Mouse (Mus musculus): ENCODE measurements at regions not wholly inside any gene's neighbourhood (a gene's known extent, or its start where the extent isn't known, plus 50 kb on each side); places are given as distances from the start of the nearest gene placed in this dataset.
A peak's percentile ranks its signal among the peaks of the same experiment; 100 is the strongest.

DNA sequence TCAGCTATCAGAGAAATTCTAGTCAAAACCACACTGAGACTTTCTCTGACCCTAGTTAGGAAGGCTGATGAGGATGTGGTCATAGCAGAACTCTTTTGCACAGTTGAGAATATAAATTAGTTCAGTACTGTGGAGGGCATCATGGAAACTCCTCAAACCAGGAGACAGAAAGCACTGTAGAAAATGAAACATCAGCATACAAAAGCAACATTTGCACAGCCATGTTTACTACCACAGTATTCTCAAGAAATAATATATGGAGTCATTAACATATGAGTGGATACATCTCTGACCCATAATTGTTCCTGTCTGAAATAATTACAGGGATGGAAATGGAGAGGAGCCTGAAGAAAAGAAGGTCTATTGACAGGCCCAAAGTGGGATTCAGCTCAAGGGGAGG lies 683.6 kb upstream of the Adgrl2 start:
- no peak for ATAC-seq (replicated peaks; ENCODE audit: low read depth, poor library complexity, severe bottlenecking)

DNA sequence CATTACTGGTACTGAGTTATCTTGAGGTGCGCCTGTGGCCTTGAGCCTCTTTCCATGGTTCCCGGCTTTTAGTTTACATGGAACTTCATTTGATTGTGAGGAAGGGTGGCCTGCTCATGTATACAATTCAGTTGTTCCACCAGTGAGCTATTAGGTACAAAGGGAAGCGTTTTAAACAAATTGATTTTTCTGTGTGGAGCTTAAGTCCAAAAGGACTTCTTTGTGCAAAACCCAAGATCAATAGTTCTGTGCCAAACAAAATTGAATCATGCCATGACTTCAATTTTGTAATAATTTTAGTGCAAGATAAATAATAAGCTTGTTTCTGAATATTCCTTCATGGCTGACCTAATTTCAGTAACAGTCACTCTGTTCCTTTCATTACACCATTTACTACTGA lies 674.3 kb upstream of the Adgrl2 start:
- ATAC-seq (replicated peaks; ENCODE audit: low read depth, poor library complexity, severe bottlenecking): no peak

DNA sequence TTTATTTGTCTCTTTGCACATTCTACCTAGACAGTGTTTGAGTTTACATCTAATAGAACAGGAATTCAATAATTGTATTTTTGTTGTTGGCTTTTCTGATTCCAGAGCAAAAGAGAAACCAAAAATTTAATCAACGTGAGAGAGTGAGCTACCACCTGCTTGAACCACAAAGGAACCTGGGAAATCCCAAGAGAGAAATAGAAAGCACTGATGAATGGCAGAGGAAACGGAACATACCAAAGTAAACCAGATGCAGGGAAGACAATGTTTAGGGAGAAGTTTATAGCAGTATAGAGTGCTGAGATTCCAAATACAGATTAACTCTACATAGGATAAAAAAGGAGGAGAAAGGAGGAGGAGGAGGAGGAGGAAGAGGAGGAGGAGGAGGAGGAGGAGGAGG lies 648.0 kb upstream of the Adgrl2 start:
- ATAC-seq (replicated peaks; ENCODE audit: low read depth, poor library complexity, severe bottlenecking): peak; percentile 47; the same call in 1 of the 2 replicates

DNA sequence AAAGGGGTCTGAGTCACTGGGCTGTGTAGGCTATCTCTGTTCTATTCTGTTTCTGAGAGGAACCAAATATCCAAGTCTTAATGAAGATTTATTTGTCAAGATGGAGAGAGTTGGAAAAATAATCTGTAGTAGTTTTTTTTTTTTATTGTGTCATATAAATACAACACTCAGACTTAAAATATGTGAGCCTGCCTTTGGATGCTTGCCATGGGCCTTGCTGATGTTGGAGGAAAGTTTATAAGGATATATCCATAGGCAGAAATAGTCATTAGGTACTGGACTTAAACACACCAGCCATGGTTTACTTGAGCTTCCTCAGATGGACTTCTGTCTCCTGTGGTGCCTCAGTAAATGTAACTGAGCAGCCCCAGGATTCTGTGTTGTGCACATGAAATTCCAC lies 635.8 kb upstream of the Adgrl2 start:
- no peak for ATAC-seq (replicated peaks; ENCODE audit: low read depth, poor library complexity, severe bottlenecking)

DNA sequence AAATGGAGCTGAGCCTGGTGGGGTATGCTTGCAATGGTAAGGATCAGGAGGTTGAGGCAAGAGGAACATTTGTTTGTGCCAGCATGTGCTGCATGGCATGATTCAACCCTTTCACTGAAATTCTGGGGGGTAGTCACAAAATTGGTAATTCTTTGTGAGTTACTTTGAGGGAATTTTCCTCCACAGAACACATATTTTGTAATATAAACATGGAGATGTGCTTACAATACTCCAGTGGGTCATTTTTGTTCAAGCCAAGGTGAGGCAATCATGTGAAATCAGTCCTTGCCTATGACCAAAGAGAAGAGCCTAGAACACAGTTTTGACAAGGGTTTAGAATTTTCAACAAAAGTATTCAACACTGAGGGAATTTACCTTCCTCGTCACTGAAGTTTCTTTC lies 635.1 kb upstream of the Adgrl2 start:
- no peak for ATAC-seq (replicated peaks; ENCODE audit: low read depth, poor library complexity, severe bottlenecking)

DNA sequence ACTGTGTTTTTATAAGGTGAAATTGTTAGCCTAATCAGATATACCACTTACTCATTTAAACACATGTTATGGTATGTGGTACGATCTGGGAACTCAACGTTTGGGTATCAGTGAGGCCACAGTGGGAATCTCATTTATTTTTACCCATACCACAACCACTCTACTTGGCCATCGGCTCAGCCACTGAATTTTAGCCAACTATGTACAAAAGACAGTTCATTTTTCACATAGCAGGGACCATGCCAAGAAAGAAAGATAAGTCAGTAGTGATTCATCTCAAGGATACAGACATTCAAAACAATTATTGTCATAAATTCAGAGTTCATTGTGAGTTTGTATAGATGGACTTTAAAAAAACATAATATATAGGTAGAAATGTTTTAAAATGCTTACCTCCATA lies 634.7 kb upstream of the Adgrl2 start:
- ATAC-seq (replicated peaks; ENCODE audit: low read depth, poor library complexity, severe bottlenecking): no peak

DNA sequence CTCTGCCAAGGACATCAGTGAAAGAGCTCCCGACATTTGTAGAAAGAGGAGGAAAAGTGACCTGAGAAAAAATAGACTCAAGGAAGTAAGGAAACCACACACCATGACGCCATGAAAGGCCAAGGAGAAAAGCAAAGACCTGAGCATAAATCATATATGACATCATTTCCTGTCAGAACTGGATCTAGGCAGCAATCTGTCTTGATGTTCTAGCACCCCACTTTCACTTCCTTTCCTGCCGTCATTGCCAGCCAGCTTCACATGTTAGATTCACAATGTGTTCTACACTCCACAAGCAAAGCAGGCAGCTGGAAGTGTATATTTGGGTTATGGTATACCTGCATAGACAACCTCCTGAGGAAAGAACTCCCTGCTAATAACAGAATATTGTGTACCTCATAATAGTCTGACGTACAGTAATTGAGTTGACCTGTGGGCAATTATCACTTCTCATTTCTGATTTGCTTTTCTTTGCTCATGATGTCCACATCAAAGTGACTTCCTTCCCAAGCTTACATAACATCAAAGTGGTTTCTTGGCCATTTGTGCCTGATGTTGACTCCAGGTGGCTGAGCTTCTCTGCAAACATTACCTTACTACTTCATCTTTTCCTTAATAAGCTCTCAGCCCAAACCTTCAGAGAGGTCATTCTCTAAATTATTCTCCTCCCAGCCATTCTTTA lies 633.6 kb upstream of the Adgrl2 start:
- peak; percentile 90 for ATAC-seq (replicated peaks; ENCODE audit: low read depth, poor library complexity, severe bottlenecking)

DNA sequence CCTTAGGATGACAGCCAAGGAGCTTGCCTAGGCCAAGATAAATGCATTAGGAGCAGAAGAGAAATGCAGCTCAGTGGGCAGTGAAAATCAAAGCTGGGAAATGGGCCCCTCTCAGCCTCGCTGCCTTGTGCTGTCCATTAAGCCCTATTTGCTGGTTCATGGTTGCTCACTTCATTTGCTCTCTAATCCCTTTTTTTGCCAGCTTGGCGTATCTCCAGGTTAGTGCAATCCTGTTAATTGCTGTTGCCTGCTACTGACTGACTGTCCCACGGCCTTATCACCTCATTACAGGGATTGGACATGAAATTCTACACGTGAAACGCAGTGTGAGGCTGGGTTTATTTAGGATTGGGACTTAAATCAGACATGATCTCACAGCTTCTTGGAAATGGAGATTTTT lies 613.5 kb upstream of the Adgrl2 start:
- ATAC-seq (replicated peaks; ENCODE audit: low read depth, poor library complexity, severe bottlenecking): no peak

DNA sequence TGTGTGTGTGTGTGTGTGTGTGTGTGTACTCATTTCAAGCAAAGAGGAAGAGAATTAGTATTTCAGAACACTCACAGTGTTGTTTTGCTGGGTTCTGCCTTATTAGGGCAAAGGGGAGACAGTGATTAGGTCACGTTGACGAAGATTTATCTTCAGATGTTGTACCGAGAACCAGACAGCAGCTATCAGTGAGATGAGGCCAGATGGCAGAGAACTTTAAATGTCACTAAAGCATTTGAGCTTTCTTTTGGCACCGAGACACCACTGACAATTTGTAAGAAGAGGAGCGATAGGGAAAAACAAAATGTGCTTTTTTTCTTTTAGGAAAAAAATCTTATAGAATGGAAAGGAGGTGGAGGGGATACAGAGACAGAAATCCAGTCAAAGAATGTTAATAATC lies 610.9 kb upstream of the Adgrl2 start:
- ATAC-seq (replicated peaks; ENCODE audit: low read depth, poor library complexity, severe bottlenecking): no peak

DNA sequence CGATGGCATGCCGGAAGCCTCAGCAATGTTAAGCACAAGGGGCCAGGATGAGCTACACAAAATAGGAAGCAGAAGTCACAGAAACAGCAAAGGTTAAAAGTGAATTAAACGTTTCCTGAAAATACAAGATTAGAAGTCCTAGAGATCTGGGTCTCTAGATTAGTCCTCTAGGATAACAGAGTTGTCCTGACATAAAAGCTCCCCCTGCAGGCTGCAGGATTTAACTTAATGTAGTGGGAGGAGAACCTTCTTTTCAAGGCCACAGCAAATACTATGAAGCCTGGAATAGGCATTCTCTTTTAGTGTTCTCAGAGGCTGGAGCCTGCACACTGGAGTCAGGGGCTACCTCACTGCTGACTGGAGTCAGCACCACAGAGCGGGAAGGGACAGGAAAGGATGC lies 604.1 kb upstream of the Adgrl2 start:
- ATAC-seq (replicated peaks; ENCODE audit: low read depth, poor library complexity, severe bottlenecking): peak; percentile 63

DNA sequence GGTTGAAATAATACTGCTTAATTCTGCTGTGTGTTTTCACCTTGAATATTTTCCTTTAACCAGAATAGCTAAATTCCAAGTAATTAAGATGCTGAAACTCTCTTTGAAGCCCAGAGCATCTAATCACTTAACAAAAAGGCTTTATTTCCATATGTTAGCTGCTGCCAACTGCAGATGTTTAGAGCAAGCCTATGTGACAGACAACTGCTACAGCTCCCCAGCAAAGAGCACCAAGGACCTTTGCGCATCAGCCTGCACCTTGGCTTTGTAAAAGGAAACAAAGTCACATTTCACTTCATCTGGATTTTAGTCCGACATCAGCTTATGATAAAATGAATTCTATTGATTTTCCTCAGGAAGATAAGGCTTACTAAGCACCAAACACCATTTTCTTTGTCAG lies 595.4 kb upstream of the Adgrl2 start:
- no peak for ATAC-seq (replicated peaks; ENCODE audit: low read depth, poor library complexity, severe bottlenecking)

DNA sequence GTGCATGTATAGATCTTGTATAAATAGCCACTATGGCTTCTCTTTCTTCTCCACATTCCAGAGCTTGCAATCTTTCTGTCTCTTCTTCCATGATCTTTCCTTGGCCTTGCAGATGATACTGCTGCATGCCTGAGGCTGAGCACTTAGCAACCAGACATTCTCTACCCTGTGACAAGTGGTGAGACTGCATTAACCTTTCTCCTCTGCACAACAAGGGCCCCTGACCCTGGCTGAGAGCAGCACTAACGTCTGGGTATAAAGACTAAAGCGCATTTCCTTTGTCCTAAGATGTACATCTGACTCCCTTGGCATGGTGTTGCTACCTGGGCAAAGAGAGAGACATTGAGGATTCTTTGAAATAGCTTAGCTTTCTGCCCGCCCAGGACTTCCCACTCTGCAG lies 590.8 kb upstream of the Adgrl2 start:
- ATAC-seq (replicated peaks; ENCODE audit: low read depth, poor library complexity, severe bottlenecking): no peak

DNA sequence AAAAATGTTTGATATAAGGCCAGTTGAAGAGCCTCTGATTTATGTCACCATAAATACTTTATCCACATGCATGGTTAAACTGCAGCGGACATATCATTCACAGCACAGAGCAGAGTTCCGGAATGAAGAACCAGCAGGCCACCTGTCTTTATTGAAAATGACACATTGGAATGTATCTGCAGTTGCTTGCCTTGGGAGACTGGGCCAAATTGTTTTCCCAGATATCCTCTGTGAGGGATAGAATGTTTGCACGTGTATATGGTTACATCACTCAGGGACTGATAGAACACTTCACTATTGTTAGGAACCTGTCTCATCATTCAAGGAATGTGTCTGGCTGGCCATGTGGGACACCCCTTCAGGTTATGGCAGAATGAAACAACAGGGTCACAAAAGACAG lies 585.3 kb upstream of the Adgrl2 start:
- no peak for ATAC-seq (replicated peaks; ENCODE audit: low read depth, poor library complexity, severe bottlenecking)

DNA sequence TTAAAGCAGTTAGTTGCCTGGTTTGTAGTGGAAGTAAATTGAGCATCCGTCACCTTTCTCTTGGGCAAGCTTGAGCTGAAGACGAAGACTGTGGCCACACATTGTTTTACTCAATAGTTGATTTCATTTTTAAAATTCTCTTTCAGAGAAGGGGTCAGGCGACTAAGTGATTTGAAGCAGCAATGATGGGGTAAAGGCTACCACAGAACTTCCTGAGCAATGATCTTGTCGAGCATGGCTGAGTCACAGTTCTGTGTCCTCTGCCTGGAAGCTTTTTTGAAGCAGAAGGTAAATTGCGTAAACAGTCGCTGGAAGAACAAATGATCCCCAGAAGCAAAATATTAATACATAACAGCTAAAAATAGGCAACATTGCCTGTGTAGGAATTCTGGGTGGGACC lies 576.5 kb upstream of the Adgrl2 start:
- no peak for ATAC-seq (replicated peaks; ENCODE audit: low read depth, poor library complexity, severe bottlenecking)

DNA sequence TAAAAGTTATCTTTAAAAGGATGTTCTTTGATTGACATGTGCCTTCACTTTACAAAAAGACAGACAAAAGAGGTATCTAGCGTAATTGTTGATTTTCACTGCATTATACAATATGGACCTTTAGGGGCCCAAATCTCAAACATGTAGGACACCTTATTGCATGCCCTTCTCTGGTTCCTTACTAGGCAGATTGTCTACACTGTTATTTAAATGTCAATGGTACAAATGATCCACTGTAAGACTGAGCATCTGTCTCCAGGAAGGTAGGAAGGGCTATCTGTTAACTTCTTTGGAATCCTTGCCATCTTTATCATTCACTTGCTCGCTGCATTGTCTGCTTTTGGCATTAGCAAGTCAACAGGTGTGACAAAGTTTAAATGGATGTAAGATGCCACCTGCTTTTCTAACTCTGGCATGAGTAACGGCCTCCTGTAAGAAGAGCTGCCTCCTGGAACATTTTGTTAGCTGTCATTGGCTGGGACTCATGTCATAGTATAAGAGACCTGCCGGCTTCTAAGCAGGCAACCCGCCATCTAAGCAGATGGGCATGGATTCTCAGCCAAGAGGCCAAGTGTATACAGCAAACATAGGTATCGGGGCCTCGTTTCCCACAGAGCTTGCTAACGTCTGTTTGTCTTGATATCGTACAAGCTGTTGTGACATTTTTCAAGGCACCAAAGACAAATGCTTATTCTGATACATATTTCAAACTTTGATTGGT lies 560.0 kb upstream of the Adgrl2 start:
- no peak for ATAC-seq (replicated peaks; ENCODE audit: low read depth, poor library complexity, severe bottlenecking)

DNA sequence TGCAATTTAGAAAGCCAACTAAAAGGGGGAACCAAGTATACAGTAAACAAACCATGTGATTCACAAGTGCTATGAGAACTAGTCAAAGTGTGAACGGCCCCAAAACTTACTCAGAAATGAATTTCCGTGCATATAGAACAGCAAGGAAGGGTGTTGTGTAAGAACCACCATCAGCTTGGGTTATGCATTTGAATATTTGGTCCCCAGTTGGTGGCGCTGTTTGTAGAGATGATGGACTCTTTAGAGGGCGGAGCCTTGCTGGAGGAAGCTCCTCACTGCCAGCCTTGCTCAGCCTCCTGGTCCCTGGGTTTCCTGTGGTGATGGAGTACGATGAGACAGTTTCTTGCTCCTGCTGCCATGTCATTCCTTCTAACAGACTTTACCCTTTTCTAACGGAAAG lies 556.7 kb upstream of the Adgrl2 start:
- peak; percentile 96 for ATAC-seq (replicated peaks; ENCODE audit: low read depth, poor library complexity, severe bottlenecking)

DNA sequence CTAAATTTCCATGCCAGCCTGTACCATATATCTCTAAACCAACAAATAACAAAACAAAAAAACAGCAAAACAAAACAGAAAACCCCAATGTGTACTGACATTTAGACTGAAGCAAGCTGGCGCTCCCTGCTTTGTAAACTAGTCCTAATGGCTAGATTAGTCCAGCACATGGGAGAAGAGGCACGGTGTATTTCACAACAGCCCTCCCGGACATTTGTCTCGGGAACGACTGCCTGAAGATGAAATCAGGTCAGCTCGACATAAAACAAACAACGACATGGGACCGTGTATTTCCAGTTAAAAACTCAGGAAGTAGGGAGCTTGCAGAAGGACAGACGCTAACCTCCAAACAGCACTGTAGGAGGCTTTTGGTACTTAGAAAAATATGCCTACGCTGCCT lies 555.9 kb upstream of the Adgrl2 start:
- no peak for ATAC-seq (replicated peaks; ENCODE audit: low read depth, poor library complexity, severe bottlenecking)

DNA sequence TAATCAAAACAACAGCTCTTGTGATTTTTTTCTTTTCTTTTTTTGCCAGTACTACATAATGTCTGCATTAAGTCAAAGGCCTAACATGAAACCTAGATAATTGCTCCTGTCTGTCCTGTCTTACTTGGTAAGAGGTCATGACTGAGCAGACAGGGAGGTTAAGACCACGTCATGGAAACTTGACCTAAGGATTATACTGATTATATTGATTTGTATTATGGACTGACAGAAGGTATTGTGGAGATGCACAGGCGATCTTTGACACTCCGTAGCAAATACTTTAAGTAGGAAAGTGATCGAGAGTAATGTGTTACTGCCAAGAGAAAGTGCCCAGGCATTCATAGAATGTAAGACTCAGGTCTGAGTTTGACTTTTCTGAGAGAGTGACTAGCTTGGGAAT lies 543.8 kb upstream of the Adgrl2 start:
- no peak for ATAC-seq (replicated peaks; ENCODE audit: low read depth, poor library complexity, severe bottlenecking)

DNA sequence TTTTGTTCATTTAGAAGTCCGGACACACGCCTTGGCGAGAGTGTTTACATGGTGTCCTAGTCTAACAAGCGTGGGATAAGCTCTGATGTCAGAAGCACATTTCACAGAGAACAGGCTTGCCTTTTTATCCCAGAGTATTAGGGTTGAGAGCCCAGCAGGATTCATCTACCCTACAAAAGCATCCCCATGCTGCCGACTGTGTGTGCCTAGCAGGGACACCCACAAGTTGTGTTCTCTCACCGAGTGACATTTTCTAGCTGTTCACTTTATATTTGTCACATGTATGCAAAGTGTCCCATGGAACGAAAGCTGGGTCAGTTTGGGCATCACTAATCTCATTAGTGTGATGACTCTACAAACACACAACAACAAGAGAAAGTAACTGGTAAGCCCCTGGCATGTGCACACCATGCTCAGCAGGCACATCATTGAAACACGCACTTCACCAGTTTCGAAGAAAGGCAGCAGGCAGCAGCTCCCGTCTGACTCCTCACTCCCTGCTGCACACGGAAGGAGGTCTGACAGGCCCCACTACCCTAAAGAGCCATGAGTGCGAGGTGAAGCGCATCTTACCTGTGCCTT lies 539.8 kb upstream of the Adgrl2 start:
- no peak for ATAC-seq (replicated peaks; ENCODE audit: low read depth, poor library complexity, severe bottlenecking)

DNA sequence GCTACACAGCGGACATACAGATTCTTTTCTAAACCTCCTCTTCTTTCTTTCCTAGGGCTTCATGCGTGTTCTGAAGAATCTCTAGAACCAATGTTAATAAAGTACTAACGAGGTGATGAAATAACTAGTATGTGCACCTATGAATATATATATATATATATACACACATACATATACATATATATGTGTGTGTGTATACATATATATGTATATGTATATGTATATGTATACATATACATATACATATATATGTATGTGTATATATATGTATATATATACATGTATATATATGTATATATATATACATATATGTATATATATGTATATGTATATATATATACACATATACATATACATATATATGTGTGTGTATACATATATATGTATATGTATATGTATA lies 536.2 kb upstream of the Adgrl2 start:
- ATAC-seq (replicated peaks; ENCODE audit: low read depth, poor library complexity, severe bottlenecking): no peak

DNA sequence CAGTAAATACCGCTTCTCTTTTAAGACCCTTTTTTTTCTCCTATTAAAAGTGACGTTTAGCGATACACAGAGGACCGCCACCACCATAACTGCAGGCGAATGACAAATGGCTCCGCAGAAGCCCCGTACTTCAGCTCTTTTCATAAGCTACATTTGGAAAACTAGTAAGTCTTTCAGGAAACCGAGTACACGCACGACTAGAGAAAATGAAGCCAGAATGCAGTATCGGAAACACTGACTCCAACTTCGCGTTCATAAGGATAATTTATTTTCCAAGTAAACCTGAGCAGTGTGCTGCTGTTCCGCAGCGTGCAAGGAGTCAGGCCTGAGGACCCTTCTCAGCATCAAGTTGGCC lies 529.2 kb upstream of the Adgrl2 start:
- 0 out of 2 replicates have a peak, but pooled peaks have one; percentile 8 for ATAC-seq (replicated peaks; ENCODE audit: low read depth, poor library complexity, severe bottlenecking)

Data from common myeloid progenitor, adult 5-6 weeks (primary cell).